Mouse (Mus musculus) testis, adult 2 months (tissue): ENCODE data around the gene Tmem189. TPM values are rescaled to one million over a fixed set of nuclear protein-coding genes. Genes with fewer than 3 reads are reported as not detected.

Experiments used
- H3K27ac ChIP-seq: fragments of 200-500 bp; 2 replicates; pipeline ENCODE4 v1.5.1; 2012; ENCODE audit warnings: low read depth, low read length; ENCODE audit not compliant: control insufficient read depth, insufficient read depth
- H3K27me3 ChIP-seq: fragments of 200-500 bp; 2 replicates; pipeline ENCODE4 v1.6.1; 2012; ENCODE audit warnings: mild to moderate bottlenecking, low read length, moderate library complexity; ENCODE audit not compliant: control insufficient read depth, insufficient read depth
- H3K36me3 ChIP-seq: fragments of 200-500 bp; 2 replicates; pipeline ENCODE4 v1.6.1; 2012; ENCODE audit warnings: mild to moderate bottlenecking, low read length; ENCODE audit not compliant: control insufficient read depth, insufficient read depth
- H3K4me1 ChIP-seq: fragments of 200-500 bp; 2 replicates; pipeline ENCODE4 v1.6.1; 2012; ENCODE audit warnings: low read length; ENCODE audit not compliant: control insufficient read depth, insufficient read depth
- H3K4me3 ChIP-seq: fragments of 200-500 bp; 2 replicates; pipeline ENCODE4 v1.5.1; 2012; ENCODE audit warnings: low read depth, mild to moderate bottlenecking, low read length, moderate library complexity, mixed read lengths; ENCODE audit not compliant: control insufficient read depth
- CTCF ChIP-seq: fragments of 200-500 bp; IDR thresholded peaks from 2 replicates; pipeline ENCODE4 v1.5.1; 2012; ENCODE audit warnings: low read depth, mild to moderate bottlenecking, inconsistent platforms, low read length, moderate library complexity; ENCODE audit not compliant: control insufficient read depth, insufficient read depth, insufficient replicate concordance
- POLR2A ChIP-seq: fragments of 200-500 bp; IDR thresholded peaks from 2 replicates; pipeline ENCODE4 v1.6.1; 2012; ENCODE audit warnings: low read depth, mild to moderate bottlenecking, inconsistent platforms, low read length, moderate library complexity; ENCODE audit not compliant: control insufficient read depth
- polyA plus RNA-seq: library from polyadenylated mRNA; depleted of rRNA; stranded (reverse); fragments of >200 nt; gene quantifications from 2 replicates; pipeline ENCODE4 v1.2.3, GENCODE M21; 2012

Gene Tmem189
- polyA plus RNA-seq, 1 experiment, result 97.4 TPM

DNA sequence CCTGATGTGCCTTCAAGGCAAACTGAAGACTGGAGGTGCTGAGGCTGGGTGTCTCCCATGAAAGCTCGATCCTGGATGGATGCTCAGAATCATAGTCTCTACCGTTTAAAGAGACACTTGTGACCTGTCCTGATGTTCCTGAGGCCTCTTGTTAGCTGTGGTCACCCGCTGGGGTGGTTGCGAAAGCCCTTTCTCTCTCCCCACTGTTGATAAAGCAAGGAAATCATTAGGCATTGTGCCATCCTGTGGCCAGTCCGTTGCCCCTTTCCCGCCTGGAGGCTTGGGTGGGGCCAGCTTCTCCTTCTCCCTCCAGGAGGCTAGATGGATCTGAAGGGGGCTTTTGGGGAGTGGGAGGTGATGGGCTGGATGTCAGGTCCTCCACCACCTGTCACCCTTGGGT lies 21.0 kb upstream of the Tmem189 start:
- H3K27ac ChIP-seq, result no peak overlapping the region

DNA sequence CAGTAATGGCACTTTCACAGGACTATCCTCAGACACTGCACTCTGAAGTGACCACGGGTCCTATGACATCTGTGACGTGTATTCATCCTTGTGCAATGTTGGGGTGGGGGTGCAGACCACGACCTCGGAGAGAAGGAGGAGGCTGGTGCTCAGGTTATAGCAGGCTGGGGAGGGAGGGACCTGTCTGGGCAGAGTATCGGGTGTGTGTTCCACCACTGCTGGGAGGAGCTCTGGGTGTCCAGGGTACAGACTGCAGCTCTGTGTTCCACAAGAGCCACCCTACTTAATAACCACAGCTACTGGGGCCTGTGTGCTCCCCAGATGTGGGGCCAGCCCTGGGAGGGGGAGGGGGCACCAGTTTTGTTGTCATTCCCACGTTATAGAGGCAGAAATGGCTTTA lies 20.3 kb upstream of the Tmem189 start:
- Histone ChIP-seq H3K4me1 (peaks cover 4% of the 10 kb centered on the region; the same call in 1 of the 2 replicates), H3K27ac (no peak overlapping the region), H3K4me3 (no peak overlapping the region), H3K36me3 (no peaks in the 10 kb centered on the region), H3K27me3 (no peaks in the 10 kb centered on the region)
- TF ChIP-seq POLR2A (no peak), CTCF (no peak)

More for the DNA sequence above, 21.0 kb upstream of the Tmem189 start:
- Histone ChIP-seq H3K36me3 (no peaks in the 10 kb centered on the region), H3K27me3 (no peaks in the 10 kb centered on the region), H3K4me3 (no peak overlapping the region), H3K4me1 (peaks cover 4% of the 10 kb centered on the region; the same call in 1 of the 2 replicates)
- TF ChIP-seq POLR2A, result no peak

DNA sequence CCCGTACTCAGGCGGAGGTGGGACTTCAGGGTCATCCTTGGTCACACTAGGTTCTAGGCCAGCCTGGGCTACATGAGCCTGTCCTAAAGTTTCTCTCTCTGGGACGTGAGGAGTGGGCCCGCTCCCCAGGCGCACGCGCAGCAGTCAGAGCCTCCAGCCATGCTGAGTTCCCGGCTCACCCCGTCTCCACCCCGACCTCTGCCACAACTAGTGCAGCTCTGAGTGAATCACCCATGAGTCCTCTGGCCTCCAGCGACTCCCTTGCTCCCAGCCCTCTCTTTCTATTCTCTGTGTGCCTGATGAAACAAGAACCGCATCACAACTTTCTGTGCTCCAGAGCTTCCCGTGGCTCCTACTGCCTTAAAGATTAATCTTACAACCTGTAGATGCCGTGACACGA lies 18.8 kb upstream of the Tmem189 start:
- TF ChIP-seq CTCF, result no peak
- TF ChIP-seq POLR2A, result no peak
- Histone ChIP-seq H3K4me1 (peaks cover under 1% of the 10 kb centered on the region; the same call in 1 of the 2 replicates), H3K27me3 (no peaks in the 10 kb centered on the region), H3K4me3 (no peak overlapping the region), H3K27ac (no peak overlapping the region), H3K36me3 (no peaks in the 10 kb centered on the region)

DNA sequence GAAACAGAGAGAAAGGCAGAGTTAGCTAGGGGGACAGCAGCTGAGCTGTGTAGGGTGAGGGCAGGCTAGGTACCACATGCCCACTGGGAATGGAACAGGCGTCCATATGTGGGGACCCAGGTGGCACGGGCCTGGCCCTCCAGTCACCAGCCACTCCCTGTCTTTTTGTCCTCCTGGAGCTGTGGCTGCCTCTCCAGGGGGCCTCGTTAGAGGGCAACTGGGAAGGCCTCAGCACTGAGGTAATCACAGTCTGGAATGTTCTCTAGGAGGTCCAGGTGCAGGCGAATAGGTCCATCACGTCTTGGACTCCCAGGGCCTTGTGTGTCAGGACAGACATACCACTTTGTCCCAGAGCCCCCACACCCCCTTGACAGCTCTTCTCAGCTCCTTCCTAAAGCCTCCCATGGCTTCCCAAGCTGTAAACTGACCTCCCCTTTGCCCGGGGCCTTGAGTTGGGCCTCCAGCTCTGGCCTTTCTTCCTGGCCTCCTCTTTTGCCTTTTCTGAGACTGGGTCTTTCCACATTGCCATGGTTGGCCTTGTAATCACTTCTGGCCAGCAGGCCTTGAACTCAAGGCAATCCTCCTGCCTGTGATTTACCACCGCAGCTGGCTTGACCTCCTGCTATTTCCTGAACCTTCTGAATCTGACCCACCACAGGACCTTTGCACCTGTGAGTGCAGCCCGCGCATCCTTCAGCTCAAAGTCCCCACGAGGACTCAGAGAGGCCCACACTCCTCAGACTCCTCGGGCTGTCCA lies 16.7 kb upstream of the Tmem189 start:
- no peak overlapping the region for H3K27ac ChIP-seq
- H3K27me3 ChIP-seq, result no peaks in the 10 kb centered on the region
- TF ChIP-seq CTCF, result no peak
- no peak for TF ChIP-seq POLR2A
- no peaks in the 10 kb centered on the region for H3K36me3 ChIP-seq
- no peak overlapping the region for H3K4me3 ChIP-seq
- H3K4me1 ChIP-seq, result no peaks in the 10 kb centered on the region

DNA sequence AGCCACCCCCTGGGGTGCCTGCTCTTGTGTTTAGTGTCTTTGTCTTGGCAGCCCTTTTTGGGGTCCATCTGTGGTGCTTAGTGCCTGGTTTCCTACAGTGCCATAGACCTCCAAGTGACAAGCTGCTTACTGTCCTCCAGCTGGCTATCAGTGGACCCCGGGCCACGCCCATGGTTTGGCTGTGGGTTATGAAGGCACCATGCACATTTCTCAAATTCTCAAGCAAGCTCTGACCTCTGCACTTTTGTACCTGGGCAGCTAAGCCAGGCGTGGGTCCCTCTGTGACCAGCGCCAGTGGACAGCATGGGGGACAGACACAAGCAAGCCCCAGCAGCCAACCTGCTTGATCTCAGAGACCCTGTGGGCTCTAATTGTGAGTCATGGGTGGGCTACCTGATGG lies 14.8 kb upstream of the Tmem189 start:
- H3K4me1 ChIP-seq, result no peaks in the 10 kb centered on the region
- H3K27ac ChIP-seq, result no peak overlapping the region
- no peaks in the 10 kb centered on the region for H3K27me3 ChIP-seq
- no peaks in the 10 kb centered on the region for H3K36me3 ChIP-seq
- TF ChIP-seq CTCF (no peak), POLR2A (no peak)
- H3K4me3 ChIP-seq, result no peak overlapping the region

DNA sequence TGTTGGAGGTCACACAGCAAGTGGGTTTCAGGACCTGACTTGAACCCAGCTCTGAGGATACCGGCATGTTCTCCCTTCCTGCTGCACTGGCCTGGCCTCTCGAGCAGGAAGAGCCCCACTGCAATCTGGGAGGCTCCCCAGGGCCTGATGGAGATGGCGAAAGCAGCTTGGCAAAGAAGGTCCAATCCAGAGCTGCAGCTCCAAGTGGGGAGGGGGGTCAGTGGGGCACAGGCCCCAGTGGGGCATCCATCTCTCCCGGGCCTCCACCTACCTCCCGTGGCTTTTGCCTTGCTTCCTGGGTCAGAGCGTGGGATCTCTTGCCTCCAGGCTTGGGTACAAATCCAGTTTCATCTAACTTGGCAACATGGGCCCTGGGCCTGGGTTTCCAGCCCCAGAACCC lies 12.5 kb upstream of the Tmem189 start:
- Histone ChIP-seq H3K27ac (no peak overlapping the region), H3K36me3 (no peaks in the 10 kb centered on the region), H3K4me3 (no peak overlapping the region), H3K4me1 (peaks cover 4% of the 10 kb centered on the region; the same call in 1 of the 2 replicates), H3K27me3 (no peaks in the 10 kb centered on the region)
- no peak for TF ChIP-seq CTCF
- TF ChIP-seq POLR2A, result no peak

DNA sequence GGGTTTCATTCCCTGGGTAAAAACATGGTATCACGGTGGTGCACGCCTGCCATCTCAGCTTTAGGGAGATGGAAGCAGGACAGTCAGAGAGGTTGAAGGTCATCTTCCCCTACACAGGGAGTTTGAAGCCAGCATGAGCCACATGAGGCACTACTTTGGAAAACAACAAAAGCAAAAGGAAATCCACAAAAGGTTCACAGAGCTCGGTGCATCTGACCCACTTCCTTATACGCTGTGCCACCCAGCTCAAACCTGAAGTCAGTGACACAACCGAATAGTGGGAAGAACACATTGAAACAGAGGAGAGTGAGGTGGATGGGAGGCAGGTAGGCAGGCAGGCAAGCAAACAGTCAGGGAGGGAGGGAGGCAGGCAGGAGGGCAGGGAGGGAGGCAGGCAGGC lies 11.8 kb upstream of the Tmem189 start:
- Histone ChIP-seq H3K27ac (no peak overlapping the region), H3K4me3 (no peak overlapping the region), H3K4me1 (peaks cover 4% of the 10 kb centered on the region; the same call in 1 of the 2 replicates), H3K36me3 (no peaks in the 10 kb centered on the region), H3K27me3 (no peaks in the 10 kb centered on the region)
- TF ChIP-seq CTCF (no peak), POLR2A (no peak)
